Mouse (Mus musculus) ZHBTc4 (cell line): ENCODE results near the gene Syndig1l.

Experiments
- DNase-seq: peaks from one replicate; pipeline ENCODE4 v3.0.0-alpha.2; 2011; ENCODE audit warnings: low read depth, low spot score

Gene Syndig1l

GRCm38 (mm10) chr12:84674666-84675526 is 23.7 kb downstream of the Syndig1l start:
- no peak for DNase-seq

- peak; percentile 62 for DNase-seq
These were observed 27.0 kb downstream of the Syndig1l start for GRCm38 (mm10) chr12:84671646-84672045.

- DNase-seq, result peak; percentile 90
These were observed 28.1 kb downstream of the Syndig1l start for GRCm38 (mm10) chr12:84670555-84670954.

- DNase-seq, result peak; percentile 67
These were observed 44.7 kb downstream of the Syndig1l start for GRCm38 (mm10) chr12:84653912-84654311.

GRCm38 (mm10) chr12:84650234-84650633 is 48.4 kb downstream of the Syndig1l start:
- no peak for DNase-seq

GRCm38 (mm10) chr12:84640654-84641053 is 58.0 kb downstream of the Syndig1l start, which contains the start of gene Vrtn:
TSS of gene Vrtn (plus strand) at chr12:84641019.
- peak; percentile 38 for DNase-seq

GRCm38 (mm10) chr12:84640253-84640652 is 58.4 kb downstream of the Syndig1l start:
- peak; percentile 25 for DNase-seq

- no peak for DNase-seq
These were observed 66.8 kb downstream of the Syndig1l start for GRCm38 (mm10) chr12:84631867-84632266.
